ENCODE assay signal across 10 mouse cellular contexts in the genomic region with DNA sequence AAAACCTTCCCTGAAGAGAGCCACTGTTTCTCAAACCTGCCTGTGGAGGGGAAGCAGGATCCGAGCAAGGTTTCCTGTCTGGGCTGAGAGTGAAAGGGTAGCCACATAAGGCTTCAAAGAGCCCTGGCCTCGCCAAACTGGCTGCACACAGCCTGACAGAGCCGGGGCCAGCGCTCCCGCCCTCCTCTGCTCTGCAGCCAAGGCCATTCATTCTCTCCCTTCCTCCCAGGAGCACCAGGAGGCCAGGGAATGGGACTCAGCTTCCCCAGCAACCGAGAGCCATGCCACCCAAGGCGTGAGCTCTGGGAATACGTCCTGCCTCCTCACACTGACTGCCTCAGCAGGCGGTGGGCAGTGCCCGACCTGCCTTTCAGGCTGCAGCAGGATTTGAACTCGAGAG. TPM values are rescaled to one million over a fixed set of nuclear protein-coding genes. Genes with fewer than 3 reads are reported as not detected.
DNase-seq lines count a peak whose midpoint lies in the region; ATAC-seq and TF ChIP-seq lines count a peak whose summit lies in the region.
"Had no signal": no experiment of that assay in that cellular context is flagged by ENCODE, and none has a peak within 500 bp of the region (broad histone marks: within the 10 kb centered on the region; RNA-seq: fewer than 3 reads in every experiment).

No protein-coding gene starts in this region.

- no peaks in the 10 kb centered on the region for H3K36me3 ChIP-seq in ES-Bruce4 (ENCODE audit: control insufficient read depth, insufficient read depth, low read length, poor library complexity, severe bottlenecking)
- no peaks in the 10 kb centered on the region for H3K36me3 ChIP-seq in embryonic facial prominence, embryonic 11.5 days (replicated peaks; ENCODE audit: control insufficient read depth, insufficient read depth, low read depth, low read length)
- H3K36me3 ChIP-seq in limb, embryonic 15.5 days: no peaks in the 10 kb centered on the region
- no peaks in the 10 kb centered on the region for H3K36me3 ChIP-seq in stomach, postnatal 0 days (ENCODE audit: control insufficient read depth, insufficient read depth, low read length)

- TF ChIP-seq EP300 in ES-Bruce4 (IDR thresholded peaks at IDR 0.05; ENCODE audit: insufficient read depth, low read depth, low read length): no peak
- no peak for TF ChIP-seq EP300 in stomach, postnatal 0 days (optimal IDR thresholded peaks at IDR 0.05)

- intact Hi-C loops in heart, postnatal 14 days (cut with DNase I): no loop called here

- ATAC-seq in embryonic facial prominence, embryonic 11.5 days (replicated peaks; ENCODE audit: insufficient number of reproducible peaks, low FRiP score, low TSS enrichment, low read depth): no peak
- ATAC-seq in limb, embryonic 15.5 days (ENCODE audit: insufficient number of reproducible peaks, low FRiP score, low TSS enrichment, low read depth): no peak
- ATAC-seq in stomach, postnatal 0 days (ENCODE audit: low FRiP score, low TSS enrichment): 0 out of 2 replicates have a peak, but pooled peaks have one; percentile 18

- 4% methylated on average over 11 of the region's 11 CpGs for WGBS in embryonic facial prominence, embryonic 11.5 days
- WGBS in limb, embryonic 15.5 days: 5% methylated on average over 11 of the region's 11 CpGs
- WGBS in stomach, postnatal 0 days: 9% methylated on average over 11 of the region's 11 CpGs

- TF ChIP-seq POLR2A in ES-Bruce4 (IDR thresholded peaks at IDR 0.05; ENCODE audit: insufficient read depth, low read length): no peak

- no peaks in the 10 kb centered on the region for H3K27me3 ChIP-seq in ES-Bruce4 (ENCODE audit: control insufficient read depth, insufficient read depth, low read length, poor library complexity, severe bottlenecking)
- H3K27me3 ChIP-seq in embryonic facial prominence, embryonic 11.5 days (ENCODE audit: control insufficient read depth, insufficient read depth, low read length): peaks cover 33% of the 10 kb centered on the region
- H3K27me3 ChIP-seq in limb, embryonic 15.5 days: peaks cover 47% of the 10 kb centered on the region
- no peaks in the 10 kb centered on the region for H3K27me3 ChIP-seq in stomach, postnatal 0 days (ENCODE audit: control insufficient read depth, insufficient read depth, low read length)

- no peak overlapping the region for H3K27ac ChIP-seq in ES-Bruce4 (ENCODE audit: insufficient read depth, low read length)
- no peak overlapping the region for H3K27ac ChIP-seq in embryonic facial prominence, embryonic 11.5 days (replicated peaks; ENCODE audit: low read depth, low read length)
- no peak overlapping the region for H3K27ac ChIP-seq in limb, embryonic 15.5 days
- no peak overlapping the region for H3K27ac ChIP-seq in stomach, postnatal 0 days (replicated peaks)

- no peak overlapping the region for H3K4me2 ChIP-seq in embryonic facial prominence, embryonic 11.5 days (ENCODE audit: low read depth, low read length)
- peak overlapping the region; percentile 78 for H3K4me2 ChIP-seq in limb, embryonic 15.5 days
- no peak overlapping the region for H3K4me2 ChIP-seq in stomach, postnatal 0 days (replicated peaks; ENCODE audit: low read depth)

- peak overlapping the region; percentile 31; the same call in 1 of the 2 replicates for H3K9ac ChIP-seq in ES-Bruce4 (ENCODE audit: low read depth, poor library complexity, severe bottlenecking)
- no peak overlapping the region for H3K9ac ChIP-seq in embryonic facial prominence, embryonic 11.5 days (replicated peaks; ENCODE audit: low read length)
- no peak overlapping the region for H3K9ac ChIP-seq in limb, embryonic 15.5 days
- H3K9ac ChIP-seq in stomach, postnatal 0 days (ENCODE audit: low read length): no peak overlapping the region

- H3K4me3 ChIP-seq in ES-Bruce4 (ENCODE audit: low read depth, low read length): peak overlapping the region; percentile 18; the same call in 1 of the 2 replicates
- H3K4me3 ChIP-seq in embryonic facial prominence, embryonic 11.5 days (ENCODE audit: low read depth, low read length): no peak overlapping the region
- H3K4me3 ChIP-seq in limb, embryonic 15.5 days: no peak overlapping the region
- no peak overlapping the region for H3K4me3 ChIP-seq in stomach, postnatal 0 days (ENCODE audit: low read depth, low read length)

- no peak for TF ChIP-seq CTCF in ES-Bruce4 (IDR thresholded peaks at IDR 0.05; ENCODE audit: low read depth, low read length)
- TF ChIP-seq CTCF in stomach, postnatal 0 days (IDR thresholded peaks at IDR 0.05; ENCODE audit: low read depth): no peak

- H3K4me1 ChIP-seq in ES-Bruce4 (ENCODE audit: control insufficient read depth, insufficient read depth, low read length): no peaks in the 10 kb centered on the region
- H3K4me1 ChIP-seq in embryonic facial prominence, embryonic 11.5 days (ENCODE audit: control insufficient read depth, insufficient read depth, low read length): peaks cover 3% of the 10 kb centered on the region; the same call in 1 of the 2 replicates
- peaks cover 18% of the 10 kb centered on the region for H3K4me1 ChIP-seq in limb, embryonic 15.5 days
- no peaks in the 10 kb centered on the region for H3K4me1 ChIP-seq in stomach, postnatal 0 days (replicated peaks; ENCODE audit: control insufficient read depth, insufficient read depth)

- DNase-seq in Muller cell, postnatal 12 days (ENCODE audit: inconsistent ontology term): peak; percentile 40
- DNase-seq in embryonic facial prominence, embryonic 11.5 days (ENCODE audit: low spot score): peak; percentile 9
- DNase-seq in heart, postnatal 14 days: peak; percentile 11 to 22
- no peak for DNase-seq in stomach, postnatal 0 days (ENCODE audit: low spot score)
- no peak for DNase-seq in liver
- DNase-seq in lung, postnatal 4 days: no peak

- H3K9me3 ChIP-seq in ES-Bruce4 (replicated peaks; ENCODE audit: control insufficient read depth, insufficient read depth, low read length, poor library complexity, severe bottlenecking): no peaks in the 10 kb centered on the region
- H3K9me3 ChIP-seq in embryonic facial prominence, embryonic 11.5 days (replicated peaks; ENCODE audit: control insufficient read depth, low read length): no peaks in the 10 kb centered on the region
- no peaks in the 10 kb centered on the region for H3K9me3 ChIP-seq in limb, embryonic 15.5 days
- H3K9me3 ChIP-seq in stomach, postnatal 0 days (ENCODE audit: control insufficient read depth, low read length): no peaks in the 10 kb centered on the region

RNA-seq across cellular contexts. Expression of gene Slc13a5, which starts 1.5 kb away (rescaled TPM):
- 0.31 and 1.4 TPM in 2 replicates for polyA plus RNA-seq in ES-Bruce4 (2011; ENCODE audit: insufficient read depth, insufficient read length, low read depth, missing spikeins)
- polyA plus RNA-seq in embryonic facial prominence, embryonic 11.5 days (2014; fragmentation: Nextera tagmentation; extraction: Ambion mirVana): 0.25 TPM in 1 of 2 replicates, not detected in the other
- total RNA-seq in heart, postnatal 14 days (2021): not detected
- polyA plus RNA-seq in limb, embryonic 15.5 days (2015; fragmentation: Nextera tagmentation; extraction: Ambion mirVana): 3.2 and 4.5 TPM in 2 replicates
- 0.06 and 0.12 TPM in 2 replicates for polyA plus RNA-seq in stomach, postnatal 0 days (2015; fragmentation: Nextera tagmentation; extraction: Ambion mirVana)

RNA-seq across cellular contexts. Expression of gene Xaf1, which starts 35.9 kb away (rescaled TPM):
- 8.2 and 9.0 TPM in 2 replicates for polyA plus RNA-seq in ES-Bruce4 (2011; ENCODE audit: insufficient read depth, insufficient read length, low read depth, missing spikeins)
- 1.2 TPM in 2 replicates for polyA plus RNA-seq in embryonic facial prominence, embryonic 11.5 days (2014; fragmentation: Nextera tagmentation; extraction: Ambion mirVana)
- total RNA-seq in heart, postnatal 14 days (2021): 10 to 100 TPM in 1 of 2 experiments, 1 to 10 TPM in 1; 8.9 to 10.7 TPM
- polyA plus RNA-seq in limb, embryonic 15.5 days (2015; fragmentation: Nextera tagmentation; extraction: Ambion mirVana): 3.2 and 3.5 TPM in 2 replicates
- 22.6 and 23.3 TPM in 2 replicates for polyA plus RNA-seq in stomach, postnatal 0 days (2015; fragmentation: Nextera tagmentation; extraction: Ambion mirVana)

RNA-seq across cellular contexts. Expression of gene Fbxo39, which starts 48.8 kb away (rescaled TPM):
- polyA plus RNA-seq in ES-Bruce4 (2011; ENCODE audit: insufficient read depth, insufficient read length, low read depth, missing spikeins): not detected in 2 replicates
- not detected in 2 replicates for polyA plus RNA-seq in embryonic facial prominence, embryonic 11.5 days (2014; fragmentation: Nextera tagmentation; extraction: Ambion mirVana)
- total RNA-seq in heart, postnatal 14 days (2021): not detected
- polyA plus RNA-seq in limb, embryonic 15.5 days (2015; fragmentation: Nextera tagmentation; extraction: Ambion mirVana): not detected in 2 replicates
- polyA plus RNA-seq in stomach, postnatal 0 days (2015; fragmentation: Nextera tagmentation; extraction: Ambion mirVana): not detected in 2 replicates
- polyA plus RNA-seq: limb, embryonic 14.5 days; stomach, embryonic 16.5 days had no signal

RNA-seq across cellular contexts. Expression of gene Med31, which starts 50.1 kb away (rescaled TPM):
- polyA plus RNA-seq in ES-Bruce4 (2011; ENCODE audit: insufficient read depth, insufficient read length, low read depth, missing spikeins): 25.3 and 25.7 TPM in 2 replicates
- 52.4 and 55.5 TPM in 2 replicates for polyA plus RNA-seq in embryonic facial prominence, embryonic 11.5 days (2014; fragmentation: Nextera tagmentation; extraction: Ambion mirVana)
- 10 to 100 TPM in 1 of 2 experiments, 1 to 10 TPM in 1; 9.1 to 11.9 TPM for total RNA-seq in heart, postnatal 14 days (2021)
- 36.6 and 40.0 TPM in 2 replicates for polyA plus RNA-seq in limb, embryonic 15.5 days (2015; fragmentation: Nextera tagmentation; extraction: Ambion mirVana)
- polyA plus RNA-seq in stomach, postnatal 0 days (2015; fragmentation: Nextera tagmentation; extraction: Ambion mirVana): 25.8 and 28.1 TPM in 2 replicates

RNA-seq across cellular contexts. Expression of gene Txndc17, which starts 58.1 kb away (rescaled TPM):
- polyA plus RNA-seq in ES-Bruce4 (2011; ENCODE audit: insufficient read depth, insufficient read length, low read depth, missing spikeins): 101 and 110 TPM in 2 replicates
- polyA plus RNA-seq in embryonic facial prominence, embryonic 11.5 days (2014; fragmentation: Nextera tagmentation; extraction: Ambion mirVana): 175 and 192 TPM in 2 replicates
- 10 to 100 TPM; 40.3 to 43.6 TPM for total RNA-seq in heart, postnatal 14 days (2021)
- 257 and 283 TPM in 2 replicates for polyA plus RNA-seq in limb, embryonic 15.5 days (2015; fragmentation: Nextera tagmentation; extraction: Ambion mirVana)
- 271 TPM in 2 replicates for polyA plus RNA-seq in stomach, postnatal 0 days (2015; fragmentation: Nextera tagmentation; extraction: Ambion mirVana)

Comparison
In these comparisons a context has a peak if more than half of its experiments do, and no peak if none do; other contexts are left out.
1. DNase-seq: peak in Muller cell, postnatal 12 days (single experiment), embryonic facial prominence, embryonic 11.5 days (single experiment) and heart, postnatal 14 days (2 of 2); none in stomach, postnatal 0 days (single experiment), liver (single experiment) and lung, postnatal 4 days (0 of 2).